ENCODE assay signal across 11 mouse cellular contexts in the genomic region with DNA sequence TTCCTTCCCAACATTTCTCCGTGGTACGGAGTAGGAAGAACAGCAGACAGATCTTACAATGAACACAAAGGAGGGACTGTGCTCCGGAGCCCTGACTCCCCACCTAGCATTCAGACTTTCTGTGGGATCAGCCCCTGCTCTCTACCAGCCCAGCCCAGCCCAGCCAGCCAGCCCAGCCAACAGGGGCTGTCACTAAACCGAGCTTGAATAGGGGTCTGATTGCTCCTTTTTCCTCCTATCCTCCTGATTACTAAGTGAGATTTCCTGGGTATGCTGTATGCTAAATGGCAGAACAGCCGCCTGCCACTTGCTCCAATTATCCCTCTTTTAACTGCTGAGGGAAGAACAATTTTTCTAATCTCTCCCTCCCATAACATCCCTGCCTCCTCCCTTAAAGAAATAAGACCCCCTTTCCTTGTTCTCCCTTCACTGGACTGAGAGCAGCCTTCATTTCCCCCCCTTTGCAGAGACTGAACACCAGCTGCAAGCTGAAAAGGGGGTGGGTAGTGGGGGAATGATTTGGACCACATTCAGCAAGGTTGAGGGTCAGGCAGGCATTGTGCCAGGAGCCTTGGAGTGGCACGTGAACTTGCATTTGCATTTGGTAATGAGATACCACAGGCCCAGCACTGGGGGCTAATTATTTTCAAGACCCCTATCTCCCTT.
A peak's percentile ranks its signal among the peaks of the same experiment; 100 is the strongest.
DNase-seq lines count a peak whose midpoint lies in the region; ATAC-seq lines count a peak whose summit lies in the region.
"Had no signal": no experiment of that assay in that cellular context is flagged by ENCODE, and none has a peak within 500 bp of the region (broad histone marks: within the 10 kb centered on the region; RNA-seq: fewer than 3 reads in every experiment).

No protein-coding gene starts in this region.

- 32% methylated on average over 6 of the region's 6 CpGs for WGBS in limb, embryonic 11.5 days
- WGBS in limb, embryonic 10.5 days: 38% methylated on average over 6 of the region's 6 CpGs
- under 1% methylated on average over 6 of the region's 6 CpGs for WGBS in forebrain, embryonic 16.5 days
- WGBS in neural tube, embryonic 12.5 days: 9% methylated on average over 6 of the region's 6 CpGs

- no peak overlapping the region for H3K9ac ChIP-seq in limb, embryonic 11.5 days (ENCODE audit: low read length)
- H3K9ac ChIP-seq in forebrain, embryonic 16.5 days (replicated peaks; ENCODE audit: low read depth, low read length): 0 out of 2 replicates have a peak overlapping the region, but pooled peaks have one; percentile 3
- H3K9ac ChIP-seq in neural tube, embryonic 12.5 days: no peak overlapping the region
- H3K9ac ChIP-seq: embryonic facial prominence, embryonic 15.5 days; liver, embryonic 13.5 days had no signal

- H3K4me2 ChIP-seq in limb, embryonic 11.5 days (ENCODE audit: low read depth, severe bottlenecking): no peak overlapping the region
- H3K4me2 ChIP-seq in forebrain, embryonic 16.5 days (ENCODE audit: low read length): peak overlapping the region; percentile 27
- H3K4me2 ChIP-seq in neural tube, embryonic 12.5 days (replicated peaks): peak overlapping the region; percentile 21
- H3K4me2 ChIP-seq: embryonic facial prominence, embryonic 15.5 days; liver, embryonic 13.5 days had no signal

- no peak overlapping the region for H3K27ac ChIP-seq in limb, embryonic 11.5 days (replicated peaks; ENCODE audit: low read depth, low read length)
- no peak overlapping the region for H3K27ac ChIP-seq in limb, embryonic 10.5 days
- peak overlapping the region; percentile 80 for H3K27ac ChIP-seq in forebrain, embryonic 16.5 days (ENCODE audit: low read length)
- peak overlapping the region; percentile 57; the same call in 1 of the 2 replicates for H3K27ac ChIP-seq in neural tube, embryonic 12.5 days
- H3K27ac ChIP-seq: embryonic facial prominence, embryonic 15.5 days; liver, embryonic 13.5 days had no signal

- ATAC-seq in frontal cortex, adult (ENCODE audit: low TSS enrichment): peak; percentile 50; the same call in 1 of the 2 replicates
- 0 out of 2 replicates have a peak, but pooled peaks have one; percentile 42 for ATAC-seq in limb, embryonic 11.5 days (ENCODE audit: insufficient number of reproducible peaks, low FRiP score, low TSS enrichment, low read depth)
- peak; percentile 97 for ATAC-seq in forebrain, embryonic 16.5 days
- ATAC-seq in neural tube, embryonic 12.5 days (ENCODE audit: low FRiP score, low read depth): peak; percentile 93

- H3K4me1 ChIP-seq in limb, embryonic 11.5 days (ENCODE audit: control insufficient read depth, insufficient read depth, low read length): no peaks in the 10 kb centered on the region
- peaks cover 5% of the 10 kb centered on the region; the same call in 1 of the 2 replicates for H3K4me1 ChIP-seq in limb, embryonic 10.5 days
- peaks cover 18% of the 10 kb centered on the region for H3K4me1 ChIP-seq in forebrain, embryonic 16.5 days (replicated peaks; ENCODE audit: control insufficient read depth, insufficient read depth, low read length)
- H3K4me1 ChIP-seq in neural tube, embryonic 12.5 days: peaks cover 15% of the 10 kb centered on the region
- H3K4me1 ChIP-seq: embryonic facial prominence, embryonic 15.5 days; liver, embryonic 13.5 days had no signal

- no peaks in the 10 kb centered on the region for H3K9me3 ChIP-seq in limb, embryonic 11.5 days (ENCODE audit: control insufficient read depth, low read length)
- H3K9me3 ChIP-seq in limb, embryonic 10.5 days (replicated peaks): no peaks in the 10 kb centered on the region
- no peaks in the 10 kb centered on the region for H3K9me3 ChIP-seq in forebrain, embryonic 16.5 days (ENCODE audit: control insufficient read depth, low read length)
- H3K9me3 ChIP-seq in neural tube, embryonic 12.5 days: no peaks in the 10 kb centered on the region
- H3K9me3 ChIP-seq: embryonic facial prominence, embryonic 15.5 days; liver, embryonic 13.5 days had no signal

- no peaks in the 10 kb centered on the region for H3K36me3 ChIP-seq in limb, embryonic 11.5 days (ENCODE audit: control insufficient read depth, insufficient read depth, low read length)
- no peaks in the 10 kb centered on the region for H3K36me3 ChIP-seq in limb, embryonic 10.5 days
- H3K36me3 ChIP-seq in forebrain, embryonic 16.5 days (ENCODE audit: control insufficient read depth, insufficient read depth): no peaks in the 10 kb centered on the region
- no peaks in the 10 kb centered on the region for H3K36me3 ChIP-seq in neural tube, embryonic 12.5 days
- H3K36me3 ChIP-seq: embryonic facial prominence, embryonic 15.5 days; liver, embryonic 13.5 days had no signal

- no peak overlapping the region for H3K4me3 ChIP-seq in limb, embryonic 11.5 days (ENCODE audit: low read depth, low read length)
- H3K4me3 ChIP-seq in limb, embryonic 10.5 days: no peak overlapping the region
- no peak overlapping the region for H3K4me3 ChIP-seq in forebrain, embryonic 16.5 days (replicated peaks; ENCODE audit: low read length)
- no peak overlapping the region for H3K4me3 ChIP-seq in neural tube, embryonic 12.5 days
- H3K4me3 ChIP-seq: embryonic facial prominence, embryonic 15.5 days; liver, embryonic 13.5 days had no signal

- DNase-seq in frontal cortex, adult 2 months (ENCODE audit: extremely low spot score in 1 of 2, low spot score in 1 of 2): no peak
- no peak for DNase-seq in limb, embryonic 11.5 days (ENCODE audit: low spot score)
- DNase-seq in limb, embryonic 10.5 days (ENCODE audit: low spot score): no peak
- no peak for DNase-seq in adipocyte (ENCODE audit: low spot score)
- no peak for DNase-seq in urinary bladder, postnatal 25 days (ENCODE audit: low spot score)
- DNase-seq: liver, embryonic 13.5 days; thymus, postnatal 25 days had no signal

- H3K27me3 ChIP-seq in limb, embryonic 11.5 days (ENCODE audit: control insufficient read depth, insufficient read depth, low read length): no peaks in the 10 kb centered on the region
- no peaks in the 10 kb centered on the region for H3K27me3 ChIP-seq in limb, embryonic 10.5 days (ENCODE audit: low read depth, poor library complexity, severe bottlenecking)
- H3K27me3 ChIP-seq in forebrain, embryonic 16.5 days (replicated peaks; ENCODE audit: control insufficient read depth, insufficient read depth, low read length): no peaks in the 10 kb centered on the region
- H3K27me3 ChIP-seq in neural tube, embryonic 12.5 days (replicated peaks): no peaks in the 10 kb centered on the region
- H3K27me3 ChIP-seq: embryonic facial prominence, embryonic 15.5 days; liver, embryonic 13.5 days had no signal

Comparison
In these comparisons a context has a peak if more than half of its experiments do, and no peak if none do; other contexts are left out.
1. ATAC-seq: peak in every context shown above with its lines; median percentile 97 in forebrain, embryonic 16.5 days; 93 in neural tube, embryonic 12.5 days; 50 in frontal cortex, adult; 42 in limb, embryonic 11.5 days.
2. H3K27ac ChIP-seq: peak in forebrain, embryonic 16.5 days (single experiment) and neural tube, embryonic 12.5 days (single experiment); none in limb, embryonic 11.5 days (single experiment) and limb, embryonic 10.5 days (single experiment).